ENCODE assay signal across 12 mouse cellular contexts in the genomic region with DNA sequence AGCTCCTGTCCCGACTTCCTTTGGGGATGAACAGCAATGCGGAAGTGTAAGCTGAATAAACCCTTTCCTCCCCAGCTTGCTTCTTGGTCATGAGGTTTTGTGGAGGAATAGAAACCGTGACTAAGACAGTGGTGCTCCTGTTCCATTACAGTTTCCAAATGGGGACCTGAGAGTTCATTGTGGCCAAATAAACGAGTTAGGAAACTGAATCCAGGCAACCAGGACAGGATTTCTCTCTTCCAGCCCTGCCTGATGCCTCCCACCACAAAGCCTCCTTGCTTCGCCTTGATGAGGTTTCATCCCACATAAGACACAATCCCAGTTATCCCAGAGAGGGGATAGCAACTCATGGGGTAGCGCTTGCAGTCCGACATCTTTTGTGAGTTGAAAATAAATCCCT.
DNase-seq lines count a peak whose midpoint lies in the region; ATAC-seq and TF ChIP-seq lines count a peak whose summit lies in the region.
"Had no signal": no experiment of that assay in that cellular context is flagged by ENCODE, and none has a peak within 500 bp of the region (broad histone marks: within the 10 kb centered on the region; RNA-seq: fewer than 3 reads in every experiment).

No protein-coding gene starts in this region.

- peak overlapping the region; percentile 74 for H3K27ac ChIP-seq in kidney, embryonic 15.5 days
- H3K27ac ChIP-seq in cortical plate, adult 2 months (ENCODE audit: insufficient read depth, low read length), result peak overlapping the region; percentile 30; the same call in 1 of the 2 replicates
- peak overlapping the region; percentile 93 for H3K27ac ChIP-seq in embryonic facial prominence, embryonic 12.5 days
- H3K27ac ChIP-seq in limb, embryonic 15.5 days, result peak overlapping the region; percentile 93
- H3K27ac ChIP-seq: liver, embryonic 13.5 days had no signal

- peaks cover 5% of the 10 kb centered on the region for H3K4me1 ChIP-seq in kidney, embryonic 15.5 days
- H3K4me1 ChIP-seq in cortical plate, adult 2 months (ENCODE audit: control insufficient read depth, insufficient read depth, low read length), result peaks cover 2% of the 10 kb centered on the region; the same call in 1 of the 2 replicates
- peaks cover 32% of the 10 kb centered on the region for H3K4me1 ChIP-seq in embryonic facial prominence, embryonic 12.5 days
- H3K4me1 ChIP-seq in limb, embryonic 15.5 days, result peaks cover 19% of the 10 kb centered on the region
- H3K4me1 ChIP-seq: liver, embryonic 13.5 days had no signal

- no peaks in the 10 kb centered on the region for H3K9me3 ChIP-seq in kidney, embryonic 15.5 days (replicated peaks)
- no peaks in the 10 kb centered on the region; the same call in 1 of the 2 replicates for H3K9me3 ChIP-seq in embryonic facial prominence, embryonic 12.5 days
- no peaks in the 10 kb centered on the region for H3K9me3 ChIP-seq in limb, embryonic 15.5 days
- H3K9me3 ChIP-seq: liver, embryonic 13.5 days had no signal

- DNase-seq in kidney, adult 8-10 months, result no peak
- DNase-seq in cerebellum, postnatal 14 days, result no peak
- no peak for DNase-seq in B cell, adult 2 months
- DNase-seq: adrenal gland, adult 8-10 months; cerebellum, postnatal 36 days; liver, embryonic 13.5 days; right cerebral cortex, postnatal 4 days; thymus, postnatal 36 days had no signal

- H3K27me3 ChIP-seq in kidney, embryonic 15.5 days, result no peaks in the 10 kb centered on the region
- H3K27me3 ChIP-seq in embryonic facial prominence, embryonic 12.5 days, result no peaks in the 10 kb centered on the region
- no peaks in the 10 kb centered on the region for H3K27me3 ChIP-seq in limb, embryonic 15.5 days
- H3K27me3 ChIP-seq: liver, embryonic 13.5 days had no signal

- WGBS in kidney, embryonic 15.5 days, result 60% methylated on average over 7 of the region's 7 CpGs
- 50% methylated on average over 7 of the region's 7 CpGs for WGBS in embryonic facial prominence, embryonic 12.5 days
- WGBS in limb, embryonic 15.5 days, result 47% methylated on average over 7 of the region's 7 CpGs

- ATAC-seq in kidney, embryonic 15.5 days (replicated peaks; ENCODE audit: low FRiP score), result no peak
- ATAC-seq in embryonic facial prominence, embryonic 12.5 days (ENCODE audit: insufficient number of reproducible peaks, insufficient read depth, low FRiP score, low TSS enrichment), result no peak
- no peak for ATAC-seq in limb, embryonic 15.5 days (ENCODE audit: insufficient number of reproducible peaks, low FRiP score, low TSS enrichment, low read depth)

- no peaks in the 10 kb centered on the region for H3K36me3 ChIP-seq in kidney, embryonic 15.5 days
- H3K36me3 ChIP-seq in embryonic facial prominence, embryonic 12.5 days, result no peaks in the 10 kb centered on the region
- no peaks in the 10 kb centered on the region for H3K36me3 ChIP-seq in limb, embryonic 15.5 days
- H3K36me3 ChIP-seq: liver, embryonic 13.5 days had no signal

- H3K4me2 ChIP-seq in kidney, embryonic 15.5 days, result no peak overlapping the region
- no peak overlapping the region for H3K4me2 ChIP-seq in embryonic facial prominence, embryonic 12.5 days (replicated peaks)
- no peak overlapping the region for H3K4me2 ChIP-seq in limb, embryonic 15.5 days
- H3K4me2 ChIP-seq: liver, embryonic 13.5 days had no signal

- no peak for TF ChIP-seq POLR2A in cortical plate, adult 2 months (IDR thresholded peaks at IDR 0.05; ENCODE audit: extremely low read depth, insufficient read depth, low read length)

- no peak overlapping the region for H3K4me3 ChIP-seq in kidney, embryonic 15.5 days (replicated peaks)
- H3K4me3 ChIP-seq in cortical plate, adult 2 months (ENCODE audit: insufficient read depth, low read length), result no peak overlapping the region
- no peak overlapping the region for H3K4me3 ChIP-seq in embryonic facial prominence, embryonic 12.5 days
- no peak overlapping the region for H3K4me3 ChIP-seq in limb, embryonic 15.5 days
- H3K4me3 ChIP-seq: liver, embryonic 13.5 days had no signal

- no peak for TF ChIP-seq CTCF in cortical plate, adult 2 months (IDR thresholded peaks at IDR 0.05; ENCODE audit: extremely low read depth, insufficient read depth, low read length)

- H3K9ac ChIP-seq in kidney, embryonic 15.5 days, result no peak overlapping the region
- no peak overlapping the region for H3K9ac ChIP-seq in embryonic facial prominence, embryonic 12.5 days
- H3K9ac ChIP-seq in limb, embryonic 15.5 days, result no peak overlapping the region
- H3K9ac ChIP-seq: liver, embryonic 13.5 days had no signal

Comparison
In these comparisons a context has a peak if more than half of its experiments do, and no peak if none do; other contexts are left out.
1. H3K27ac ChIP-seq: peak in every context shown above with its lines; median percentile 93 in embryonic facial prominence, embryonic 12.5 days; 93 in limb, embryonic 15.5 days; 74 in kidney, embryonic 15.5 days; 30 in cortical plate, adult 2 months.